Mouse (Mus musculus): Measurements from ENCODE around the gene Lrg1. TPM values are rescaled to one million over a fixed set of nuclear protein-coding genes. Genes with fewer than 3 reads are reported as not detected.

Lrg1 gene
- total and polyA plus RNA-seq, 3 experiments, result not detected

- TF ChIP-seq TAL1 (IDR thresholded peaks at IDR 0.05; ENCODE audit: low read length) (no peak), BHLHE40 (IDR thresholded peaks at IDR 0.05; ENCODE audit: borderline replicate concordance, low read depth, low read length) (no peak), RAD21 (IDR thresholded peaks at IDR 0.05; ENCODE audit: low read depth, low read length) (no peak), USF1 (IDR thresholded peaks at IDR 0.05; ENCODE audit: low read depth, low read length) (no peak), MAX (IDR thresholded peaks at IDR 0.05; ENCODE audit: low read length) (peak; percentile 48), MXI1 (IDR thresholded peaks at IDR 0.05; ENCODE audit: low read depth, low read length) (peak; percentile 54; the same call in 1 of the 2 replicates), E2F4 (IDR thresholded peaks at IDR 0.05; ENCODE audit: borderline replicate concordance, low read depth, low read length) (no peak), RCOR1 (IDR thresholded peaks at IDR 0.05; ENCODE audit: low read depth, low read length) (no peak), MAZ (IDR thresholded peaks at IDR 0.05; ENCODE audit: low read depth, low read length) (no peak), CHD2 (IDR thresholded peaks at IDR 0.05; ENCODE audit: low read length) (no peak), ZNF384 (IDR thresholded peaks at IDR 0.05; ENCODE audit: low read depth, low read length) (no peak), MEF2A (IDR thresholded peaks at IDR 0.05; ENCODE audit: extremely low read depth, insufficient replicate concordance, low read depth, low read length, poor library complexity, severe bottlenecking) (no peak)
Observed at GRCm38 (mm10) chr17:56133457-56134363, 11.9 kb upstream of the Lrg1 start (continued).

- Histone ChIP-seq H3K4me3 (ENCODE audit: control insufficient read depth in 1 of 2, insufficient read depth in 1 of 2, low read depth in 2 of 2, low read length in 2 of 2) (peak overlapping the region in 1 of 2 experiments; percentile 45; a peak in 2 of 4 replicates), H3K4me1 (ENCODE audit: control insufficient read depth in 1 of 2, insufficient read depth in 2 of 2, low read length in 2 of 2) (peaks cover 0 to 3% of the 10 kb centered on the region in 2 experiments; a peak in 2 of 4 replicates)
Observed at GRCm38 (mm10) chr17:56132661-56133060, 10.9 kb upstream of the Lrg1 start.

More at GRCm38 (mm10) chr17:56132661-56133060, 10.9 kb upstream of the Lrg1 start:
- Histone ChIP-seq H3K79me2 (ENCODE audit: control insufficient read depth, insufficient read depth, low read length, poor library complexity) (no peaks in the 10 kb centered on the region), H3K9ac (ENCODE audit: control insufficient read depth, low read depth, low read length, poor library complexity, severe bottlenecking) (peak overlapping the region; percentile 68; the same call in 1 of the 2 replicates), H3K27ac (ENCODE audit: control insufficient read depth, low read depth, low read length) (no peak overlapping the region), H3K9me3 (replicated peaks; ENCODE audit: insufficient read depth, low read length) (no peaks in the 10 kb centered on the region), H3K27me3 (ENCODE audit: control insufficient read depth in 1 of 2, insufficient read depth in 2 of 2, low read length in 2 of 2) (no peaks in the 10 kb centered on the region), H3K36me3 (ENCODE audit: control insufficient read depth in 1 of 2, insufficient read depth in 2 of 2, low read length in 2 of 2) (peaks cover 0 to 2% of the 10 kb centered on the region in 2 experiments; a peak in 1 of 4 replicates)
- TF ChIP-seq USF1 (IDR thresholded peaks at IDR 0.05; ENCODE audit: low read depth, low read length) (no peak), TBP (IDR thresholded peaks at IDR 0.05; ENCODE audit: low read depth, low read length) (no peak), BHLHE40 (IDR thresholded peaks at IDR 0.05; ENCODE audit: borderline replicate concordance, low read depth, low read length) (no peak), MAFK (IDR thresholded peaks at IDR 0.05; ENCODE audit: borderline replicate concordance, low read depth, low read length) (no peak), POLR2A (IDR thresholded peaks at IDR 0.05; ENCODE audit: control insufficient read depth in 1 of 2, insufficient read depth in 1 of 2, low read depth in 1 of 2, low read length in 2 of 2, poor library complexity in 1 of 2) (no peak), GATA1 (IDR thresholded peaks at IDR 0.05; ENCODE audit: low read depth, low read length) (no peak), MAZ (IDR thresholded peaks at IDR 0.05; ENCODE audit: low read depth, low read length) (peak; percentile 70; the same call in 1 of the 2 replicates), POLR2AphosphoS5 (IDR thresholded peaks at IDR 0.05; ENCODE audit: borderline replicate concordance, low read depth, low read length) (no peak), CHD1 (IDR thresholded peaks at IDR 0.05; ENCODE audit: low read depth, low read length) (no peak), MAX (IDR thresholded peaks at IDR 0.05; ENCODE audit: low read length) (no peak), ZC3H11A (IDR thresholded peaks at IDR 0.05; ENCODE audit: low read depth, low read length) (peak; percentile 35; the same call in 1 of the 2 replicates), JUND (IDR thresholded peaks at IDR 0.05; ENCODE audit: low read depth, low read length) (no peak), UBTF (IDR thresholded peaks at IDR 0.05; ENCODE audit: borderline replicate concordance, insufficient read depth, low read depth, low read length) (no peak), TCF12 (IDR thresholded peaks at IDR 0.05; ENCODE audit: low read depth, low read length) (no peak), NRF1 (IDR thresholded peaks at IDR 0.05; ENCODE audit: insufficient read depth, low read depth, low read length, poor library complexity, severe bottlenecking) (no peak), MYB (IDR thresholded peaks at IDR 0.05; ENCODE audit: low read depth, low read length) (no peak), SMC3 (IDR thresholded peaks at IDR 0.05; ENCODE audit: low read depth, low read length) (peak; percentile 62), HCFC1 (IDR thresholded peaks at IDR 0.05; ENCODE audit: low read depth, low read length) (no peak; the same call in 1 of the 2 replicates), SIN3A (IDR thresholded peaks at IDR 0.05; ENCODE audit: low read length) (no peak), ZNF384 (IDR thresholded peaks at IDR 0.05; ENCODE audit: low read depth, low read length) (no peak), MXI1 (IDR thresholded peaks at IDR 0.05; ENCODE audit: low read depth, low read length) (peak; percentile 52; the same call in 1 of the 2 replicates), CTCF (IDR thresholded peaks at IDR 0.05 in 2 of 3, conservative IDR thresholded peaks at IDR 0.05 in 1 of 3; ENCODE audit: control insufficient read depth in 1 of 3, insufficient read depth in 1 of 3, low read depth in 2 of 3, low read length in 3 of 3, poor library complexity in 1 of 3, severe bottlenecking in 1 of 3) (peak; percentile 87 to 89 (median 89)), EP300 (IDR thresholded peaks at IDR 0.05; ENCODE audit: low read depth in 1 of 2, low read length in 2 of 2) (no peak), RAD21 (IDR thresholded peaks at IDR 0.05; ENCODE audit: low read depth, low read length) (peak; percentile 86), USF2 (IDR thresholded peaks at IDR 0.05; ENCODE audit: borderline replicate concordance in 1 of 2, insufficient read depth in 1 of 2, low read depth in 1 of 2, low read length in 2 of 2) (no peak), KAT2A (conservative IDR thresholded peaks at IDR 0.05; ENCODE audit: low read depth, low read length) (no peak)
- DNase-seq (ENCODE audit: low read depth, low spot score), result peak; percentile 80
